ENCODE assay signal across 7 mouse cellular contexts in the genomic region with DNA sequence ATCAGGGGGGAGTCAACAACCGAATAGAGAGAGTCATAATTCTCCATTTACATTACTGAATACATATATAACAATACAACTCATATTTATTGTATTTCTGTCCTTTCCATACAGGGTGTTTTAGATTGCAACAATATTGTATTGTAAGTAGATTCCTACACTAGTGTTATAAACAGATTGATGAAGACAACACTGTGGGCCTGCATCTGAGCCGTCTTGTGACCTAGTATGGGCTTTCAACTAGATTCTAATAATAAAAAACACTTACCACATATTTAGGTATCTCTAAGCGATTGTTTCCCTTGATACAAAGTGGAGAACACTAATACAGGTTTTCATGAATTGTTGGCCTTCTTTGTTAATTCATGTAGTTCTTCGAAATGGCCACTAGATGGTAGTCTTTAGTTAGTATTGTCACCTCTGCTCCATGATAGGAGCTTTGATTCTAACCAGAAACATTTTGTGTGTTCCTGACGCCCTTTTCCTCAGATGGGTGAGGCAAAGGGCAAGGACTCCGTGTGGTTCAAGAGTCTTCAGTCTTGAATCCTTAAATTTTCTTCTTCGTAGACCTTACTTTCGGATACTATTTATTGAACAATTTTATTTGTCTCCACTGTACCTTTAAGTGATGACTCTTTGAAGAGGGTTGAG.
DNase-seq lines count a peak whose midpoint lies in the region; ATAC-seq lines count a peak whose summit lies in the region.

No protein-coding gene starts in this region.

- H3K4me2 ChIP-seq in heart, embryonic 12.5 days: peak overlapping the region; percentile 66
- H3K4me2 ChIP-seq in limb, embryonic 13.5 days (replicated peaks): peak overlapping the region; percentile 56

- H3K4me3 ChIP-seq in heart, embryonic 12.5 days: peak overlapping the region; percentile 38
- peak overlapping the region; percentile 19 for H3K4me3 ChIP-seq in limb, embryonic 13.5 days

- 17% methylated on average over 8 of the region's 8 CpGs for WGBS in heart, embryonic 12.5 days
- 23% methylated on average over 8 of the region's 8 CpGs for WGBS in limb, embryonic 13.5 days

- peaks cover 20% of the 10 kb centered on the region for H3K4me1 ChIP-seq in heart, embryonic 12.5 days (replicated peaks)
- H3K4me1 ChIP-seq in limb, embryonic 13.5 days: peaks cover 28% of the 10 kb centered on the region

- no peaks in the 10 kb centered on the region for H3K9me3 ChIP-seq in heart, embryonic 12.5 days (replicated peaks)
- H3K9me3 ChIP-seq in limb, embryonic 13.5 days: no peaks in the 10 kb centered on the region

- no peak overlapping the region for H3K27ac ChIP-seq in heart, embryonic 12.5 days (ENCODE audit: poor library complexity, severe bottlenecking)
- H3K27ac ChIP-seq in limb, embryonic 13.5 days: no peak overlapping the region

- no peak overlapping the region for H3K9ac ChIP-seq in heart, embryonic 12.5 days
- no peak overlapping the region for H3K9ac ChIP-seq in limb, embryonic 13.5 days

- H3K36me3 ChIP-seq in heart, embryonic 12.5 days: no peaks in the 10 kb centered on the region
- H3K36me3 ChIP-seq in limb, embryonic 13.5 days: no peaks in the 10 kb centered on the region

- 0 out of 2 replicates have a peak, but pooled peaks have one; percentile 51 for ATAC-seq in heart, embryonic 12.5 days (ENCODE audit: insufficient number of reproducible peaks, low FRiP score)
- peak; percentile 70 for ATAC-seq in limb, embryonic 13.5 days (ENCODE audit: low FRiP score, low read depth)
- ATAC-seq in monocyte, adult 5-6 weeks (replicated peaks; ENCODE audit: insufficient number of reproducible peaks, low FRiP score, low TSS enrichment, poor library complexity, severe bottlenecking): peak; percentile 72

- peak; percentile 8 for DNase-seq in A20 (ENCODE audit: low read depth, low spot score)
- DNase-seq in CD4-positive, CD25-positive, alpha-beta regulatory T cell, adult 2 months (ENCODE audit: low read depth, low spot score): peak; percentile 73
- DNase-seq in cerebellum, adult 9-11 months: peak; percentile 40
- no peak for DNase-seq in testis, postnatal 10 days (ENCODE audit: low spot score)

- H3K27me3 ChIP-seq in heart, embryonic 12.5 days (replicated peaks): no peaks in the 10 kb centered on the region
- no peaks in the 10 kb centered on the region for H3K27me3 ChIP-seq in limb, embryonic 13.5 days
